In the genomic region with DNA sequence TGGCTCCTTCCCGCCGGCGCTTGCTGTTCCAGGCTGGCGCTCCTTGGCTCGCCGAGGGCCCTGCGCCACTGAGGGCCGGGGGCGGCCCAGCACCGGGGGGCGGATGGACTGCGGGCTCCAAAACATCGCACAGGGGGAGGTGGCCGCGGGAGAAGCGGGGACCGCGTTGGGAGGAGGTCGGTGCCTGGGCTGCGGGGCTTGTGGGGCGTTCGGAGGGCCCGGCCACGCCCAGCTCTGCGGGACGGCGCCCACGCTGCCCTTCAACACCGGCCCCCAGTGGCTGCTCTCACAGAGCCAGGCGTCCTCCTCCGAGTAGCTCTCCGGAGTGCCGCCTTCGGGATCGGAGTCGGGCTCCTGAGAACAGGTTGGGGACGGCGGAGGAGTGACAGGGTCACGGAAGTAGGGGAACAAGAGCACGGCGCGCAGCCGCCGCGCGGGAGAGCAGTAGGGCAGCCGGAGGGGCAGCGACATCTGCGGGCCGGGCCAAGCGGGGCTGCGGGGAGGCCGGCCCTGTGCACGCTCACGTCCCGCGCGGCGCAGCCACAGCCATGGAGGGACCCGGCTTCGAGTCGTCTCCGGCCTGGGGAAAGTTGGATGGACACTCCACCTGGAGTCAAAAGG, we compare ENCODE assay signal across 8 mouse cellular contexts. TPM values are rescaled to one million over a fixed set of nuclear protein-coding genes. Genes with fewer than 3 reads are reported as not detected.
A peak's percentile ranks its signal among the peaks of the same experiment; 100 is the strongest.
DNase-seq lines count a peak whose midpoint lies in the region; ATAC-seq and TF ChIP-seq lines count a peak whose summit lies in the region.
"Had no signal": no experiment of that assay in that cellular context is flagged by ENCODE, and none has a peak within 500 bp of the region (broad histone marks: within the 10 kb centered on the region; RNA-seq: fewer than 3 reads in every experiment).

No protein-coding gene starts in this region.

- H3K27ac ChIP-seq in CH12.LX (ENCODE audit: insufficient read depth, low read depth), result peak overlapping the region; percentile 1; the same call in 1 of the 2 replicates
- peak overlapping the region; percentile 82 for H3K27ac ChIP-seq in embryonic fibroblast, embryonic 13.5 days (ENCODE audit: insufficient read depth, low read length)
- H3K27ac ChIP-seq in heart, embryonic 16.5 days (ENCODE audit: low read length), result peak overlapping the region; percentile 99
- H3K27ac ChIP-seq in limb, embryonic 10.5 days, result peak overlapping the region; percentile 95
- H3K27ac ChIP-seq in midbrain, embryonic 12.5 days (replicated peaks), result peak overlapping the region; percentile 98
- H3K27ac ChIP-seq in spleen, adult 2 months (ENCODE audit: insufficient read depth, low read length), result peak overlapping the region; percentile 99

- no peak for TF ChIP-seq POLR2A in CH12.LX (IDR thresholded peaks at IDR 0.05; ENCODE audit: low read depth, low read length)
- TF ChIP-seq POLR2A in embryonic fibroblast, embryonic 13.5 days (IDR thresholded peaks at IDR 0.05; ENCODE audit: low read depth, low read length), result peak; percentile 50
- no peak for TF ChIP-seq POLR2A in spleen, adult 2 months (IDR thresholded peaks at IDR 0.05; ENCODE audit: low read depth, low read length)

- H3K4me2 ChIP-seq in CH12.LX (ENCODE audit: insufficient read depth, low read depth, poor library complexity, severe bottlenecking), result peak overlapping the region; percentile 81
- H3K4me2 ChIP-seq in heart, embryonic 16.5 days (ENCODE audit: low read depth, low read length), result peak overlapping the region; percentile 78
- H3K4me2 ChIP-seq in midbrain, embryonic 12.5 days (replicated peaks), result peak overlapping the region; percentile 82

- peaks cover 0 to 36% of the 10 kb centered on the region in 2 experiments; a peak in 2 of 4 replicates for H3K4me1 ChIP-seq in CH12.LX (ENCODE audit: control insufficient read depth in 1 of 2, insufficient read depth in 2 of 2)
- H3K4me1 ChIP-seq in embryonic fibroblast, embryonic 13.5 days (ENCODE audit: control insufficient read depth, insufficient read depth, low read length), result peaks cover 4% of the 10 kb centered on the region; the same call in 1 of the 2 replicates
- H3K4me1 ChIP-seq in heart, embryonic 16.5 days (ENCODE audit: control insufficient read depth, insufficient read depth, low read length), result peaks cover 29% of the 10 kb centered on the region
- H3K4me1 ChIP-seq in limb, embryonic 10.5 days, result peaks cover 27% of the 10 kb centered on the region
- H3K4me1 ChIP-seq in midbrain, embryonic 12.5 days, result peaks cover 32% of the 10 kb centered on the region
- H3K4me1 ChIP-seq in spleen, adult 2 months (ENCODE audit: control insufficient read depth, insufficient read depth, insufficient read length), result peaks cover 9% of the 10 kb centered on the region; the same call in 1 of the 2 replicates

- H3K4me3 ChIP-seq in CH12.LX (replicated peaks in 1 of 3; ENCODE audit: low read depth in 2 of 3, low read length in 2 of 3, poor library complexity in 1 of 3), result peak overlapping the region; percentile 50 to 68 (median 64)
- H3K4me3 ChIP-seq in embryonic fibroblast, embryonic 13.5 days (ENCODE audit: insufficient read depth, low read length), result peak overlapping the region; percentile 54
- peak overlapping the region; percentile 83 for H3K4me3 ChIP-seq in heart, embryonic 16.5 days (ENCODE audit: low read length)
- peak overlapping the region; percentile 87 for H3K4me3 ChIP-seq in limb, embryonic 10.5 days
- H3K4me3 ChIP-seq in midbrain, embryonic 12.5 days, result peak overlapping the region; percentile 76
- H3K4me3 ChIP-seq in spleen, adult 2 months (ENCODE audit: extremely low read depth, insufficient read depth, insufficient read length), result peak overlapping the region; percentile 86

- no peak for TF ChIP-seq EP300 in CH12.LX (IDR thresholded peaks at IDR 0.05; ENCODE audit: low read length)

- in situ Hi-C loops in CH12.LX (cut with MboI; ENCODE audit: low pct_ligation_motif_present, low pct_unique_long_range_greater_than_20kb, low sequenced_read_pairs), result loop anchor here (25.0 kb wide), 2 partner anchors 204 to 371 kb away; no protein-coding TSS in a partner anchor

- no peaks in the 10 kb centered on the region for H3K79me2 ChIP-seq in CH12.LX (replicated peaks; ENCODE audit: control insufficient read depth, extremely low read depth, insufficient read depth, poor library complexity, severe bottlenecking)

- no peaks in the 10 kb centered on the region for H3K27me3 ChIP-seq in CH12.LX (replicated peaks)
- no peaks in the 10 kb centered on the region for H3K27me3 ChIP-seq in heart, embryonic 16.5 days (ENCODE audit: control insufficient read depth, insufficient read depth, low read length)
- H3K27me3 ChIP-seq in limb, embryonic 10.5 days (ENCODE audit: low read depth, poor library complexity, severe bottlenecking), result peaks cover 25% of the 10 kb centered on the region
- peaks cover 9% of the 10 kb centered on the region; the same call in 1 of the 2 replicates for H3K27me3 ChIP-seq in midbrain, embryonic 12.5 days
- H3K27me3 ChIP-seq in spleen, adult 2 months (ENCODE audit: control insufficient read depth, insufficient read depth, low read length), result no peaks in the 10 kb centered on the region

- DNase-seq in CH12.LX (ENCODE audit: extremely low read depth), result no peak
- peak; percentile 86 for DNase-seq in T-cell, adult 2 months (ENCODE audit: low spot score)
- peak; percentile 80 for DNase-seq in limb, embryonic 10.5 days (ENCODE audit: low spot score)
- peak; percentile 65 to 70 for DNase-seq in spleen, adult 2 months (ENCODE audit: low read depth in 1 of 2, low spot score in 2 of 2)

- under 1% methylated on average over 63 of the region's 63 CpGs for WGBS in heart, embryonic 16.5 days
- under 1% methylated on average over 53 of the region's 63 CpGs for WGBS in limb, embryonic 10.5 days
- WGBS in midbrain, embryonic 12.5 days, result under 1% methylated on average over 63 of the region's 63 CpGs
- WGBS in spleen, adult 2 months, result 1% methylated on average over 62 of the region's 63 CpGs

- H3K9me3 ChIP-seq in CH12.LX (replicated peaks; ENCODE audit: low read length), result no peaks in the 10 kb centered on the region
- H3K9me3 ChIP-seq in heart, embryonic 16.5 days (replicated peaks; ENCODE audit: control insufficient read depth, low read length), result no peaks in the 10 kb centered on the region
- H3K9me3 ChIP-seq in limb, embryonic 10.5 days (replicated peaks), result no peaks in the 10 kb centered on the region
- H3K9me3 ChIP-seq in midbrain, embryonic 12.5 days, result no peaks in the 10 kb centered on the region

- H3K9ac ChIP-seq in CH12.LX (ENCODE audit: insufficient read depth, low read depth), result peak overlapping the region; percentile 65
- peak overlapping the region; percentile 99 for H3K9ac ChIP-seq in heart, embryonic 16.5 days (ENCODE audit: low read length)
- H3K9ac ChIP-seq in midbrain, embryonic 12.5 days (replicated peaks), result peak overlapping the region; percentile 90

- TF ChIP-seq RAD21 in CH12.LX (IDR thresholded peaks at IDR 0.05; ENCODE audit: low read depth, low read length), result peak; percentile 32

- dilution Hi-C loops in CH12.LX (cut with MboI; ENCODE audit: extremely low pct_ligation_motif_present, extremely low pct_unique_long_range_greater_than_20kb, low sequenced_read_pairs), result no loop called here

- H3K36me3 ChIP-seq in CH12.LX (replicated peaks in 1 of 2; ENCODE audit: control insufficient read depth in 1 of 2, insufficient read depth in 1 of 2, low read length in 1 of 2), result peaks cover 0 to 23% of the 10 kb centered on the region in 2 experiments
- H3K36me3 ChIP-seq in heart, embryonic 16.5 days (ENCODE audit: control insufficient read depth, insufficient read depth), result peaks cover 8% of the 10 kb centered on the region
- 0 out of 2 replicates have a peak, but pooled peaks cover 1% of the 10 kb centered on the region for H3K36me3 ChIP-seq in limb, embryonic 10.5 days
- H3K36me3 ChIP-seq in midbrain, embryonic 12.5 days, result peaks cover 15% of the 10 kb centered on the region; the same call in 1 of the 2 replicates
- H3K36me3 ChIP-seq in spleen, adult 2 months (ENCODE audit: control insufficient read depth, insufficient read depth, low read length), result no peaks in the 10 kb centered on the region

- ATAC-seq in heart, embryonic 16.5 days (replicated peaks; ENCODE audit: extremely low read depth, insufficient read depth, low FRiP score), result peak; percentile 67
- peak; percentile 74 for ATAC-seq in midbrain, embryonic 12.5 days (ENCODE audit: low FRiP score, low read depth)

- peak in 1 of 2 experiments; percentile 41; a peak in 2 of 4 replicates for TF ChIP-seq CTCF in CH12.LX (conservative IDR thresholded peaks at IDR 0.05 in 1 of 2, IDR thresholded peaks at IDR 0.05 in 1 of 2; ENCODE audit: low read depth in 2 of 2, low read length in 2 of 2)
- TF ChIP-seq CTCF in embryonic fibroblast, embryonic 13.5 days (IDR thresholded peaks at IDR 0.05; ENCODE audit: borderline replicate concordance, insufficient read depth, low read length), result no peak
- peak; percentile 36; the same call in 1 of the 2 replicates for TF ChIP-seq CTCF in spleen, adult 2 months (IDR thresholded peaks at IDR 0.05; ENCODE audit: extremely low read depth, insufficient read depth, insufficient read length, insufficient replicate concordance)

TF ChIP-seq in CH12.LX, 34 proteins besides CTCF, POLR2A, EP300 and RAD21 (continues in another document):
- TF ChIP-seq SMC3 (IDR thresholded peaks at IDR 0.05; ENCODE audit: low read depth, low read length), result peak; percentile 19
- TF ChIP-seq ZKSCAN1 (IDR thresholded peaks at IDR 0.05; ENCODE audit: borderline replicate concordance, low read depth, low read length), result no peak
- TF ChIP-seq NRF1 (IDR thresholded peaks at IDR 0.05; ENCODE audit: low read depth, low read length), result peak; percentile 63; the same call in 1 of the 2 replicates
- 0 out of 2 replicates have a peak, but pooled peaks have one; percentile 63 for TF ChIP-seq UBTF (IDR thresholded peaks at IDR 0.05; ENCODE audit: low read depth, low read length)

RNA-seq across cellular contexts. Expression of a gene that starts 0.6 kb away (rescaled TPM):
- total RNA-seq in CH12.LX (2012; rRNA removed) (0.25 and 0.34 TPM in 2 replicates), CH12.LX (2014; rRNA removed) (0.26 TPM in 1 of 2 replicates, not detected in the other)
- polyA plus RNA-seq in CH12.LX (2012; ENCODE audit: insufficient read length, low read depth), result 1.0 and 1.6 TPM in 2 replicates
- 0.54 and 0.68 TPM in 2 replicates for polyA plus RNA-seq in embryonic fibroblast, embryonic 13.5 days (2011; ENCODE audit: insufficient read length, low read depth, missing spikeins)
- polyA plus RNA-seq in heart, embryonic 16.5 days (2015; fragmentation: Nextera tagmentation; extraction: Ambion mirVana), result 2.2 TPM in 2 replicates
- 0.56 and 0.96 TPM in 2 replicates for polyA plus RNA-seq in limb, embryonic 10.5 days (2016; fragmentation: Nextera tagmentation; extraction: Ambion mirVana)
- 1.7 and 2.8 TPM in 2 replicates for polyA plus RNA-seq in midbrain, embryonic 12.5 days (2016; fragmentation: Nextera tagmentation; extraction: Ambion mirVana)
- polyA plus RNA-seq in spleen, adult 2 months (2012; rRNA removed), result 1.8 and 3.3 TPM in 2 replicates
- total RNA-seq: layer of hippocampus, postnatal 36 days had no signal

RNA-seq across cellular contexts. Expression of a gene that starts 20.4 kb away (rescaled TPM):
- total RNA-seq in CH12.LX (2012; rRNA removed), result 2.4 and 2.8 TPM in 2 replicates
- total RNA-seq in CH12.LX (2014; rRNA removed), result 11.2 and 14.2 TPM in 2 replicates
- 13.9 and 16.1 TPM in 2 replicates for polyA plus RNA-seq in CH12.LX (2012; ENCODE audit: insufficient read length, low read depth)
- polyA plus RNA-seq in embryonic fibroblast, embryonic 13.5 days (2011; ENCODE audit: insufficient read length, low read depth, missing spikeins), result 6.2 and 6.9 TPM in 2 replicates
- 11.7 and 15.5 TPM in 2 replicates for polyA plus RNA-seq in heart, embryonic 16.5 days (2015; fragmentation: Nextera tagmentation; extraction: Ambion mirVana)
- polyA plus RNA-seq in limb, embryonic 10.5 days (2016; fragmentation: Nextera tagmentation; extraction: Ambion mirVana), result 3.1 and 3.5 TPM in 2 replicates
- 9.0 and 10.3 TPM in 2 replicates for polyA plus RNA-seq in midbrain, embryonic 12.5 days (2016; fragmentation: Nextera tagmentation; extraction: Ambion mirVana)
- 23.4 and 33.8 TPM in 2 replicates for polyA plus RNA-seq in spleen, adult 2 months (2012; rRNA removed)

Comparison
In these comparisons a context has a peak if more than half of its experiments do, and no peak if none do; other contexts are left out.
1. H3K27ac ChIP-seq: peak in every context shown above with its lines; median percentile 99 in heart, embryonic 16.5 days; 99 in spleen, adult 2 months; 98 in midbrain, embryonic 12.5 days; 95 in limb, embryonic 10.5 days; 82 in embryonic fibroblast, embryonic 13.5 days; 1 in CH12.LX.